Mouse (Mus musculus) intestine, embryonic 14.5 days (tissue): ENCODE results near the gene Ms4a4a. TPM values are rescaled to one million over a fixed set of nuclear protein-coding genes. Genes with fewer than 3 reads are reported as not detected.

Experiments
- ATAC-seq: fragments of 200-750 bp; cut with Nextera tagmentation; replicated peaks from 2 replicates; pipeline ENCODE4 v1.8.0; 2017; ENCODE audit warnings: low read depth, moderate number of reproducible peaks, moderate TSS enrichment, moderate library complexity; ENCODE audit not compliant: low FRiP score, low TSS enrichment
- DNase-seq: peaks from one replicate; pipeline ENCODE4 v3.0.0-alpha.2; 2018; ENCODE audit warnings: low spot score
- H3K27ac ChIP-seq: fragments of 300-500 bp; sonication (generic); 2 replicates; pipeline ENCODE4 v1.5.1; 2014; ENCODE audit warnings: low read depth, mild to moderate bottlenecking, control low read depth
- H3K27me3 ChIP-seq: fragments of 300-500 bp; sonication (generic); replicated peaks from 2 replicates; pipeline ENCODE4 v1.6.1; 2014; ENCODE audit warnings: low read length, control low read depth; ENCODE audit not compliant: control insufficient read depth, insufficient read depth
- H3K36me3 ChIP-seq: fragments of 300-500 bp; sonication (generic); 2 replicates; pipeline ENCODE4 v1.6.1; 2014; ENCODE audit warnings: low read length, control low read depth; ENCODE audit not compliant: control insufficient read depth, insufficient read depth
- H3K4me1 ChIP-seq: fragments of 300-500 bp; sonication (generic); replicated peaks from 2 replicates; pipeline ENCODE4 v1.6.1; 2014; ENCODE audit warnings: low read length, control low read depth, mixed read lengths; ENCODE audit not compliant: control insufficient read depth, insufficient read depth
- H3K4me2 ChIP-seq: fragments of 300-500 bp; sonication (generic); 2 replicates; pipeline ENCODE4 v1.6.1; 2014; ENCODE audit warnings: low read length
- H3K4me3 ChIP-seq: fragments of 300-500 bp; sonication (generic); 2 replicates; pipeline ENCODE4 v1.5.1; 2014; ENCODE audit warnings: low read depth, low read length, control low read depth, mixed read lengths
- H3K9ac ChIP-seq: fragments of 300-500 bp; sonication (generic); 2 replicates; pipeline ENCODE4 v1.6.1; 2014; ENCODE audit warnings: mild to moderate bottlenecking, low read length
- H3K9me3 ChIP-seq: fragments of 300-500 bp; sonication (generic); 2 replicates; pipeline ENCODE4 v1.6.1; 2016; ENCODE audit warnings: low read length, control low read depth; ENCODE audit not compliant: control insufficient read depth
- WGBS: fragments of 180-500 bp; shearing (Covaris S2); extraction: QIAGEN DNeasy Blood & Tissue Kit; methylation state at CpG from one replicate; pipeline ENCODE4 v1.1.7; 2014; 5-methylcytosine and 5-hydroxymethylcytosine counted together
- polyA plus RNA-seq: library from polyadenylated mRNA; unstranded; fragments of >200 nt; fragmentation: Nextera tagmentation; extraction: Ambion mirVana; gene quantifications from 2 replicates; pipeline ENCODE4 v1.2.1, GENCODE M21; 2014

Ms4a4a gene
- polyA plus RNA-seq, result 3.5 and 3.7 TPM in 2 replicates

- Histone ChIP-seq H3K9ac (no peak within 1 kb of the TSS), H3K36me3 (no peaks in the 10 kb centered on the region), H3K9me3 (no peaks in the 10 kb centered on the region), H3K4me3 (no peak within 1 kb of the TSS), H3K4me2 (no peak within 1 kb of the TSS), H3K4me1 (no peaks in the 10 kb centered on the region), H3K27me3 (no peaks in the 10 kb centered on the region), H3K27ac (no peak within 1 kb of the TSS)
- DNase-seq (no peak), ATAC-seq (no peak)
- 87% methylated on average over 2 of the region's 2 CpGs for WGBS
Observed at GRCm38 (mm10) chr19:11375273-11375672, at the start of gene Ms4a4a. Gene Ms4a4a, plus strand, starts transcription at chr19:11375523.

GRCm38 (mm10) chr19:11335932-11336331, 39.4 kb upstream of the Ms4a4a start, which contains the start of gene Ms4a7:
Gene Ms4a7, minus strand, starts transcription at chr19:11336146.
- DNase-seq (no peak), ATAC-seq (no peak)
- Histone ChIP-seq H3K4me1 (no peaks in the 10 kb centered on the region), H3K4me3 (no peak within 1 kb of the TSS), H3K36me3 (no peaks in the 10 kb centered on the region), H3K27ac (no peak within 1 kb of the TSS), H3K9ac (no peak within 1 kb of the TSS), H3K4me2 (no peak within 1 kb of the TSS), H3K9me3 (no peaks in the 10 kb centered on the region), H3K27me3 (no peaks in the 10 kb centered on the region)
- WGBS, result 87% methylated on average over 6 of the region's 6 CpGs

- no peaks in the 10 kb centered on the region for H3K4me1 ChIP-seq
- DNase-seq, result no peak
- no peak for ATAC-seq
- H3K27ac ChIP-seq, result no peak overlapping the region
- no peaks in the 10 kb centered on the region for H3K9me3 ChIP-seq
- no peaks in the 10 kb centered on the region for H3K36me3 ChIP-seq
- H3K4me2 ChIP-seq, result no peak overlapping the region
- H3K9ac ChIP-seq, result no peak overlapping the region
- no peak overlapping the region for H3K4me3 ChIP-seq
- H3K27me3 ChIP-seq, result no peaks in the 10 kb centered on the region
Observed at GRCm38 (mm10) chr19:11343147-11343546, 32.2 kb upstream of the Ms4a4a start.

GRCm38 (mm10) chr19:11343992-11344391, 31.3 kb upstream of the Ms4a4a start:
- Histone ChIP-seq H3K9ac (no peak overlapping the region), H3K9me3 (no peaks in the 10 kb centered on the region), H3K36me3 (no peaks in the 10 kb centered on the region), H3K27ac (no peak overlapping the region), H3K4me2 (no peak overlapping the region), H3K4me1 (no peaks in the 10 kb centered on the region), H3K4me3 (no peak overlapping the region), H3K27me3 (no peaks in the 10 kb centered on the region)
- ATAC-seq (no peak), DNase-seq (no peak)

DNA sequence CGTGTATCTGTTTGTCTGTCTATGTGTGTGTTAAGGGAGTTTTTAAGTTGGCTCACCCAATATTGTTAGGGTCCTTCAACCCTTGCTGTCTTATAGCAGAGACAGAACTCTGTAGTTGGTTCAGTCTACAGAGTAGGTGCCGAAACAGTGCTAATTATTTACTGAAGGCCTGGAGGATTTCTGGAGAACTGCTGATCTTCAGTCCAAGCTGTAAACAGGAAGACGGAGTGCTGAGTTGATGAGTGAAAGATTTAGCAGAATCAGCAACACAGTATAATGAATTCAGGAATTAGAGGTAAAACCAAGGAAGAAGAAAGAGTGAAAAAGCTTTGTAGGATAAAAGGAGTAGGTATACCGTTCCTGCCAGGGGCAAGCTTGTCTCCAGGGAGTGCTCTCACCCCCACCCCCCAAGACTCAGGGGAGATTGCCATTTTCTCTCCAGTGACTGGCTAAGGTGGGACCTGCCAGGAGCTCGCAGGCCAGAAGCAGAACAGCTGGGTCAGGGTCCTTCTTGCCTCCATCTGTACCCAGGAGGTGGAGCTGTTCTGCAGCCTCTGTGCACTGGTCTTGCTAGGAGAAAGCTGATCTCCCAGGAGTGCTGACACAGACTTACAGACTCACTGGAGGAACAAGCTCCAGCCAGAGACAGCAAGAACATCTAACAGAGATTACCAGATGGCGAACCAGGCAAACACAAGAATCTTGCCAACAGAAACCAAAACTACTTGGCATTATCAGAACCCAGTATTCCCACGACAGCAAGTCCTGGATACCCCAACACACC, 25.4 kb upstream of the Ms4a4a start:
- ATAC-seq, result no peak
- WGBS, result 53% methylated on average over 7 of the region's 7 CpGs
- no peak for DNase-seq

GRCm38 (mm10) chr19:11351878-11352277, 23.4 kb upstream of the Ms4a4a start:
- WGBS, result 50% methylated on average over 3 of the region's 3 CpGs
- ATAC-seq, result no peak

More for the DNA sequence above, 25.4 kb upstream of the Ms4a4a start:
- Histone ChIP-seq H3K4me1 (no peaks in the 10 kb centered on the region), H3K9ac (no peak overlapping the region), H3K27ac (no peak overlapping the region), H3K4me3 (no peak overlapping the region), H3K36me3 (no peaks in the 10 kb centered on the region), H3K4me2 (no peak overlapping the region), H3K9me3 (no peaks in the 10 kb centered on the region), H3K27me3 (no peaks in the 10 kb centered on the region)

GRCm38 (mm10) chr19:11355730-11356129, 19.6 kb upstream of the Ms4a4a start:
- H3K27ac ChIP-seq, result no peak overlapping the region
- no peak for DNase-seq
- 83% methylated on average over 7 of the region's 7 CpGs for WGBS
- no peaks in the 10 kb centered on the region for H3K9me3 ChIP-seq
- no peaks in the 10 kb centered on the region for H3K36me3 ChIP-seq
- ATAC-seq, result no peak
- H3K4me3 ChIP-seq, result no peak overlapping the region
- no peak overlapping the region for H3K4me2 ChIP-seq
- no peak overlapping the region for H3K9ac ChIP-seq
- H3K27me3 ChIP-seq, result no peaks in the 10 kb centered on the region
- H3K4me1 ChIP-seq, result no peaks in the 10 kb centered on the region

More at GRCm38 (mm10) chr19:11351878-11352277, 23.4 kb upstream of the Ms4a4a start:
- no peaks in the 10 kb centered on the region for H3K4me1 ChIP-seq
- H3K4me2 ChIP-seq, result no peak overlapping the region
- H3K9ac ChIP-seq, result no peak overlapping the region
- H3K27me3 ChIP-seq, result no peaks in the 10 kb centered on the region
- H3K36me3 ChIP-seq, result no peaks in the 10 kb centered on the region
- no peak for DNase-seq
- H3K4me3 ChIP-seq, result no peak overlapping the region
- no peaks in the 10 kb centered on the region for H3K9me3 ChIP-seq
- H3K27ac ChIP-seq, result no peak overlapping the region

DNA sequence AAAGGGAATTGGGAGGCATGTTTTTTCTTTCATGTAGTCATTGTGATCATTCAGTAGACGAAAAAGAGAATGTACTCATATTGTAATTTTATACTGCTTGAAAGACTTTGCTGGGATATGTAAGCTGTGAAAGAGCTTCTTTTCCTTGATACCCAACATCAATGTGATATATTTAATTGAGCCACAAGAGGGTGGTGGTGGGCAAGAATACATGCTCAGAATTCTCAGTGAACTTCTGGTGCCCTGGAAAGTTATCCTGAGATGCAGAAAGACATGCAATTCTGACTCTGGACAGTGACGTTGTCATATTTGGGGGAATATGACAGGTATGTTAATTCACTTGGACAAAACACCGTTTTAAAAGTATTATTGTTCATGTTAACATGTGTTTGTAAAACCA, 15.2 kb upstream of the Ms4a4a start:
- H3K4me1 ChIP-seq, result no peaks in the 10 kb centered on the region
- WGBS, result 51% methylated on average over 3 of the region's 3 CpGs
- no peak overlapping the region for H3K4me3 ChIP-seq
- no peak overlapping the region for H3K27ac ChIP-seq
- no peaks in the 10 kb centered on the region for H3K27me3 ChIP-seq
- ATAC-seq (no peak), DNase-seq (no peak)
- no peak overlapping the region for H3K9ac ChIP-seq
- no peaks in the 10 kb centered on the region for H3K9me3 ChIP-seq
- no peak overlapping the region for H3K4me2 ChIP-seq
- H3K36me3 ChIP-seq, result no peaks in the 10 kb centered on the region

DNA sequence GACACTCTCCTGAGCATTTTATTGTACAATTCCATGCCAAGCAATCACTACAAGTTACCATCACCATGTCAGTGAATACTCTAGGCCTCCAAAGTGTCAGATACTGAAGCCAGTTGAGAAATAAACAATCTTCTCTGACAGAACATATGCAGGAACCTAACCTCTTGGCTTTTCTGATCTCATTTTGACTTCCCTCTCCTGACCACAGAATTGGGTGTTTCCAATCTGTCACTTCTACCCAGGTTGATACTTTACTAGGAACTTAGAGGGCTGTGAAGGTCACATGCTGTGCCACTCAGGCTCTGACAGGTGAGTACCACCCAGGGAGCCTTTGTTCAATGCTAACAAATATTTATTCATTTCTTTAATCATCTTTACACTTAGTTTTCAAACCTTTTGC, 13.3 kb upstream of the Ms4a4a start:
- Histone ChIP-seq H3K4me2 (no peak overlapping the region), H3K36me3 (no peaks in the 10 kb centered on the region), H3K9me3 (no peaks in the 10 kb centered on the region), H3K27ac (no peak overlapping the region), H3K4me3 (no peak overlapping the region), H3K4me1 (no peaks in the 10 kb centered on the region), H3K27me3 (no peaks in the 10 kb centered on the region), H3K9ac (no peak overlapping the region)
- no peak for ATAC-seq
- no peak for DNase-seq
